Mouse (Mus musculus) forebrain, embryonic 16.5 days (tissue): ENCODE measurements at regions not wholly inside any gene's neighbourhood (a gene's known extent, or its start where the extent isn't known, plus 50 kb on each side); places are given as distances from the start of the nearest gene placed in this dataset.

Source experiments
- ATAC-seq: fragments of 200-750 bp; cut with Nextera tagmentation; 2 replicates; pipeline ENCODE4 v1.8.0; 2017; ENCODE audit warnings: mild to moderate bottlenecking, moderate library complexity
- H3K27ac ChIP-seq: fragments of 300-500 bp; sonication (generic); 2 replicates; pipeline ENCODE4 v1.5.1; 2014; ENCODE audit warnings: low read length, control low read depth
- H3K27me3 ChIP-seq: fragments of 300-500 bp; sonication (generic); replicated peaks from 2 replicates; pipeline ENCODE4 v1.6.1; 2014; ENCODE audit warnings: low read length; ENCODE audit not compliant: control insufficient read depth, insufficient read depth
- H3K36me3 ChIP-seq: fragments of 300-500 bp; sonication (generic); 2 replicates; pipeline ENCODE4 v1.6.1; 2014; ENCODE audit not compliant: control insufficient read depth, insufficient read depth
- H3K4me1 ChIP-seq: fragments of 300-500 bp; sonication (generic); replicated peaks from 2 replicates; pipeline ENCODE4 v1.6.1; 2014; ENCODE audit warnings: low read length; ENCODE audit not compliant: control insufficient read depth, insufficient read depth
- H3K4me2 ChIP-seq: fragments of 300-500 bp; sonication (generic); 2 replicates; pipeline ENCODE4 v1.6.1; 2014; ENCODE audit warnings: mild to moderate bottlenecking, low read length, control low read depth
- H3K4me3 ChIP-seq: fragments of 300-500 bp; sonication (generic); replicated peaks from 2 replicates; pipeline ENCODE4 v1.5.1; 2014; ENCODE audit warnings: mild to moderate bottlenecking, low read length, control low read depth
- H3K9ac ChIP-seq: fragments of 300-500 bp; sonication (generic); replicated peaks from 2 replicates; pipeline ENCODE4 v1.6.1; 2014; ENCODE audit warnings: low read depth, low read length, control low read depth
- H3K9me3 ChIP-seq: fragments of 300-500 bp; sonication (generic); 2 replicates; pipeline ENCODE4 v1.6.1; 2016; ENCODE audit warnings: low read length; ENCODE audit not compliant: control insufficient read depth
- WGBS: fragments of 180-500 bp; shearing (Covaris S2); extraction: QIAGEN DNeasy Blood & Tissue Kit; methylation state at CpG from one replicate; pipeline ENCODE4 v1.1.7; 2014; 5-methylcytosine and 5-hydroxymethylcytosine counted together

DNA sequence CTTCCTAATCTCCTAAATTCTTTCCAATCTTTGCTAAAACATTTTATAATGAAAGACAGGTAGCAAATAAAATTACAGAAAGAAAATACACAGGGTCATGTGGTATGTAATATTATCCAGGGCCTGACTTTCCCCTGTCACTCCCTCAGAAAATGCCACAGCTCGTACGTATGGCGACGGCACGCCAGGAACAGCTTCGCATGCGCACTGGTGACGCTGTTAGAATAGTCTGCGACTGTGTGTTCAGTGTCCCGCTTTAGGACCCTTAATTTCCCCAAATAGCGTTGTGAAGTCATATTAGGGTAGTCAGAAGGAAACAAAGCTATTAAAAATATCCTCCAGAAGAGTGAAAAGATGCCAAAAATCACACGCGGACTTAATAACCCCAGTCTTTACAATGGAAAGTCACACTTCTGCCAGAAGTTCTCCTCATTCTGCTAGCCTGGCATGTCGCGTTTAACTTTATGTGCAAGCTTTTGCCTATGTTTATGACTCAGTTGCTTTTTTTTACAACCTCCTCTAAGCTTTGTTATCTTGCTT is 187.0 kb upstream of the Zfp637 start:
- ATAC-seq: no peak
- Histone ChIP-seq H3K9me3 (no peaks in the 10 kb centered on the region), H3K4me1 (no peaks in the 10 kb centered on the region), H3K27ac (no peak overlapping the region), H3K27me3 (no peaks in the 10 kb centered on the region), H3K4me3 (no peak overlapping the region), H3K9ac (no peak overlapping the region), H3K4me2 (no peak overlapping the region), H3K36me3 (no peaks in the 10 kb centered on the region)
- 82% methylated on average over 15 of the region's 15 CpGs for WGBS

DNA sequence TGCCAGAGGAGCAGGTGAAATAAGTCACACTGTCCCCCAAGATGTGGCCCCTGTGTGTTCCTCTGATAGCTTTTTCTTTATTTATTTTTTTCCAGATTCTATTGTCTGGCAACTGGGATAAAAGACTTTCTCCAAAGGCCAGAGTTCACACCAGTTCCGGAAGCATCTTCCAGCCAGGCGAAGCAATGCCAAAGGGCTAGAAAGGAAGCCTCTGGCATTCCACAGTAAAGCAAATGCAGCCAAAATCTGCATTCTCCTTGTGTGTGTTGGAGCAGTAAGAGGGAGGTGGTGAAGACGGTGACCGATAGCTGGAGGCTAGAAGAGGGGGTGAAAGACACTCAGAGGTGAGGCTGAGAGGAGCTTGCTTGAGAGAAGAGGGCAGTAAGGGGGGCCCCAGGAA is 185.0 kb upstream of the Zfp637 start:
- Histone ChIP-seq H3K9me3 (no peaks in the 10 kb centered on the region), H3K27ac (no peak overlapping the region), H3K4me3 (no peak overlapping the region), H3K4me2 (no peak overlapping the region), H3K27me3 (no peaks in the 10 kb centered on the region), H3K36me3 (no peaks in the 10 kb centered on the region), H3K4me1 (no peaks in the 10 kb centered on the region), H3K9ac (no peak overlapping the region)
- 90% methylated on average over 4 of the region's 4 CpGs for WGBS
- no peak for ATAC-seq

DNA sequence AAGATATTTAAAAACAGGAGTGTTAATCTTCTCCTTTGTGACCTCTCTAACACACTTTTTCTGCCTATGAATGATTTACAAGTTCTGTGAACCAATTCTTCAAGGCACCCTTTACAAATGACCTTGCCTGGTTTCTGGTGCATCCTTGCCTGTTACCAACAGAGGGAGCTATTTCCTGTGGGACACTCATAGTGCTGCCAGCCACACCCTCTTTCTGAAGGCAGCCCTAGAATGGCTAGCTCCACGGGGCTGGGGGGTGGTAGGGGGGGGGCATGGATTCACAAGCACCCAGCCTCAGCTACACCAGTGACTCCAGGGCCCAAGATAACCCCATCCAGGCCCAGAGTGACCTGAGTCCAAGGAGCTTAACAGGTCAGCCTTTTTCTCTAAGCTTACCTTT is 180.4 kb upstream of the Zfp637 start:
- Histone ChIP-seq H3K9me3 (no peaks in the 10 kb centered on the region), H3K4me3 (no peak overlapping the region), H3K27ac (no peak overlapping the region), H3K36me3 (no peaks in the 10 kb centered on the region), H3K9ac (no peak overlapping the region), H3K4me1 (no peaks in the 10 kb centered on the region), H3K4me2 (no peak overlapping the region), H3K27me3 (no peaks in the 10 kb centered on the region)
- ATAC-seq: no peak
- 15% methylated on average over 1 of the region's 1 CpGs for WGBS

DNA sequence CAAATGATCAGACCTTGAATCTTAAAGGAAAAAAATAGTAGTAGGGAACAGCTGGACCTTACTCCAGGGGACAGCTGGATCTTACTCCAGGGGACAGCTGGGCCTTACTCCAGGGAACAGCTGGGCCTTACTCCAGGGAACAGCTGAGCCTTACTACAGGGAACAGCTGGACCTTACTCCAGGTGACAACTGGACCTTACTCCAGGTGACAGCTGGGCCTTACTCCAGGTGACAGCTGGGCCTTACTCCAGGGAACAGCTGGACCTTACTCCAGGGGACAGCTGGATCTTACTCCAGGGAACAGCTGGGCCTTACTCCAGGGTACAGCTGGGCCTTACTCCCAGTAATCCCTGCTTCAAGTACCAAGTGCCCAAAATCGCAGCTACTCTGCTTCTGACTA is 178.3 kb upstream of the Zfp637 start:
- Histone ChIP-seq H3K27me3 (no peaks in the 10 kb centered on the region), H3K9me3 (no peaks in the 10 kb centered on the region), H3K36me3 (no peaks in the 10 kb centered on the region), H3K9ac (no peak overlapping the region), H3K27ac (no peak overlapping the region), H3K4me3 (no peak overlapping the region), H3K4me2 (no peak overlapping the region), H3K4me1 (no peaks in the 10 kb centered on the region)
- WGBS: 71% methylated on average over 1 of the region's 1 CpGs
- ATAC-seq: no peak

DNA sequence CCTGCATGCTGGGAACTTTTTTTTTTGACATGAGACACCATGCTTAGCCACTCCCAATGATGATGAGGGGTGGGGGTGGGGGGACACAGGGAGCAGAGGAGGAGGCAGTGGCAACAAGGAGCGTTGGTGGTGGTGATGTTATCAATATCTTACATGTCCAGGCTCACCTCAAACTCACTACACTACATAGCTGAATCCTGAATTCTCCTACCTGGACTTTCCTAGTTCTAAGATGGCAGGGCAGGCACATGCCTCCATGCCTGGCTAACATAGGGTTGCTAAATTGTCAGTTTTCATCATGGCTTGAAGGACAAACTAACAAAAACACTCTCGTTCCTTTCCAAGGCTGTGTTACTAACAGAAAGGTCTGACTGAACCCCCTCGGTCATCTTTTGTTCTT is 170.6 kb upstream of the Zfp637 start:
- Histone ChIP-seq H3K27me3 (no peaks in the 10 kb centered on the region), H3K36me3 (no peaks in the 10 kb centered on the region), H3K4me1 (no peaks in the 10 kb centered on the region), H3K9me3 (no peaks in the 10 kb centered on the region), H3K4me2 (no peak overlapping the region), H3K4me3 (no peak overlapping the region), H3K27ac (no peak overlapping the region), H3K9ac (no peak overlapping the region)
- 45% methylated on average over 3 of the region's 3 CpGs for WGBS
- ATAC-seq: no peak

DNA sequence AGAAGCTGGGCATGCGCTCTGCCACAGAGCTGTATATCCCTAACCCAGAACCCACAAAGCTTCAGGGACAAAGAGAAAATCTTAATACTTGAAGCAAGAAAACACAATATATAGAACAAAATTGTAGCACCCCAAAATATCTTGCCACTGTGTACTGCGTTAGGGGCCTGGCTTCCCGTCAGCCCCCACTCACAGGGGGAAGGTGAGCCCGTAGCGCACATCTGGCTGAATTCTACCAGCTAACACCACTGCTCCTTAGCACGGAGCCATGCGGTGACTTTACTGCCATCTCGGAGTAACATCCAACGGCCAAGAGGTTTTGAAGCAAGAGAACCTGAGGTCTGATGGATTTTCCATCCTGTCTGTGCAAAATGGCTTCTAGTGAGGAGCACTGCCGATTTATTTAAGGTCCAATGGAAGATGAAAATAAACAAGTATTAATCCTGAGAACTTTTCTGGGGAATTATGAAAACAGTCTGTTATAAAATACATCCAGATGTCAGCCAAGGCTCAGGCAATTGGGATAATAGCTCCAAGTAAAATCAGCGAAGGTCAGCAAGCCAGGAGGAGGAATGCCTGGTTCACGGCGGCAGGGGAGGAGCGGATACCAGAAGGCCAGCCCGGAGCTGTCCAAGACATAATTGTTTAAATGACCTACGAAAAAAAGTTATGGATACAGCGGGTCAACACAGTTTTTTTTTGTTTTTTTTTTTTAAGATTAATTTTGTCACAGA is 170.0 kb upstream of the Zfp637 start:
- no peak for ATAC-seq
- WGBS: 82% methylated on average over 17 of the region's 17 CpGs
- H3K4me3 ChIP-seq: no peak overlapping the region

DNA sequence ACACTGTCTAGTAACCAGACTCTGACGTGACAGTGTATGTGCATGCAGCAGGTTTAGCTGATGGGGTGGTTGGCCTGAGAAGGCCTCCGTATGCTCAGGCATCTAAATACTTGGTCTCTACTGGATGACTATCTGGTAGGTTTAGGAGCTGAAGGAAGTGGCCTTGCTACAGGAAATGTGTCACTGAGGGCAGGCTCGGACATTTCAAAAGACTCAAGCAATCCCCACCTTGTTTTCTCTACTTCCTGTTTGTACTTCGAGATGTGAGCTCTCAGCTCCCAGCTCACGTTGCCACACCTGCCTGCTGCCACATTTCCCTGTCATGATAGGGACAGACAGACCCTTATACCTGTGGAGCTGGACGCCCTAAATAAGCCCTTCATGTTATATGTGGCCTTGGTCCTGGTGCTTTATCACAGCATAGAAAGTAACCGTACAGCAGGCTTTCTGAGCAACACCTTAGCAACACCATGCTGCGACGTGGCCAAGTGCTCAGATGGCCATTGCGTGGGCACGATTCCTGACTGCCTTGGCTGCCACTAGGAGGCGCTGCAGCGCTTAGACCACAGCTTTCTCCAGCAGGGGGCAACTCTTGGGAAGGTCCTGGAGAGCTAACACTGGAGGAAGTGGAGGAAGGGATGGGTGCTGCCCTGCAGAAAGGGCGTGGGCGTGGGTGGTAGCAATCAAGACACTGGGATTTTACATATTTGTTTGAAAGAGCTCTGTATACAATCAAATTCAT is 165.8 kb upstream of the Zfp637 start:
- Histone ChIP-seq H3K4me2 (no peak overlapping the region), H3K27me3 (no peaks in the 10 kb centered on the region), H3K27ac (no peak overlapping the region), H3K9ac (no peak overlapping the region), H3K4me3 (no peak overlapping the region), H3K36me3 (no peaks in the 10 kb centered on the region), H3K9me3 (no peaks in the 10 kb centered on the region), H3K4me1 (peaks cover 5% of the 10 kb centered on the region)
- 59% methylated on average over 15 of the region's 15 CpGs for WGBS
- ATAC-seq: no peak; the same call in 1 of the 2 replicates

More for the DNA sequence above, 170.0 kb upstream of the Zfp637 start:
- Histone ChIP-seq H3K9ac (no peak overlapping the region), H3K4me1 (no peaks in the 10 kb centered on the region), H3K9me3 (no peaks in the 10 kb centered on the region), H3K27me3 (no peaks in the 10 kb centered on the region), H3K4me2 (no peak overlapping the region), H3K27ac (no peak overlapping the region), H3K36me3 (no peaks in the 10 kb centered on the region)

DNA sequence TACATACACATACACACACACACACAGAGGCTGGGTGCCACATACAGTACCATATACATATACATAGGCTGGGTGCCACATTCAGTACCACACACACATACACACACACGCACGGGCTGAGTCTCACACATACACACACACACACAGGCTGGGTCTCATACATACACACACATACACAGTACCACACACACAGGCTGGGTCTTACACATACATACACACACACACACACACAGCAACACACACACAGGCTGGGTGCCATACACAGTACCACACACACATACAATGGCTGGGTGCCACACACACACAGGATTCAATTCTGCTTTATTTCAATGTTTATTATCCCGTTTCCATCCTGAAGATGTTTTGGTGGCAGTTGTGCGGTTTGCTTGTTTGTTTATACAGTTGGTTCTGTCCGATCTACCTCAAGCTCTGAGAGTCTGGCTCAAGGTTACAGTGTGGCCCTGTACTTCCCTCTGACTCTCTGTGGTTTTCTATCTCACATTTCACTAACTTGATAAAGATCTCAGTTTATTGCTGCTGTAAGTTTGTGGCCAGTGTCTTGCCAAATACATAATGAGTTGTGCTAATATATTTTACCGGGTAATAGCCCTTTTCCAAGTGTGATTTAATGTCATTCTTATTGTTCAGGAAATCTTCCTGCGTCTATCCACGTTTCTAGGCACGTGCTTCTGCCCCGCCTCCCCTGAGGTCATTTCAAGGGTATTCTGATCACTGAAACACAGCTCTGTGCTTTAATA is 164.7 kb upstream of the Zfp637 start:
- Histone ChIP-seq H3K27ac (no peak overlapping the region), H3K4me2 (no peak overlapping the region), H3K27me3 (no peaks in the 10 kb centered on the region), H3K4me1 (peaks cover 5% of the 10 kb centered on the region), H3K9ac (no peak overlapping the region), H3K36me3 (no peaks in the 10 kb centered on the region), H3K9me3 (no peaks in the 10 kb centered on the region), H3K4me3 (no peak overlapping the region)
- WGBS: 52% methylated on average over 10 of the region's 10 CpGs
- no peak for ATAC-seq

DNA sequence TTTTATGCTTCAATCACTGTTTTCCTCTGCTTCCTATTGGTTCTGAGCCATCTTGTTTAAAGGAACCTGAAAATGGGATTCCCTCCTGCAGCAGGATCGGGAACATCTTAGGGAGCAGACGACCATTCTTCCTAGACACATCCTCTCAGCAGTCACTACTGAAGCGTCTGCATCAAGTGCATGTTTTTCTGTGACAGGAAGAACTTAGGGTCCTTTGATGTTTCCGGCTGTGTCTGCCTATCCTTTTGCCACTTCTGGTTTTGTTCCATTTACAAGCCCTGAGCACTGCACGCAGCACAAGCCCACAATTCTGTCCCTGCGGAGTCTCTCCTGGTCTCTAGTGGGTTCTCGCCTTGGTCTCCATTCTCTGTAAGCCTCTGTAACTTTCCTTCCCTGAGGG is 163.9 kb upstream of the Zfp637 start:
- no peak for ATAC-seq
- WGBS: 63% methylated on average over 7 of the region's 7 CpGs
- Histone ChIP-seq H3K4me2 (no peak overlapping the region), H3K9me3 (no peaks in the 10 kb centered on the region), H3K27ac (no peak overlapping the region), H3K4me1 (peaks cover 5% of the 10 kb centered on the region), H3K27me3 (no peaks in the 10 kb centered on the region), H3K4me3 (no peak overlapping the region), H3K9ac (no peak overlapping the region), H3K36me3 (no peaks in the 10 kb centered on the region)
